Mouse (Mus musculus): ENCODE results near the gene Slc51b. TPM values are rescaled to one million over a fixed set of nuclear protein-coding genes. Genes with fewer than 3 reads are reported as not detected.

Slc51b gene
- polyA plus RNA-seq, 1 experiment from 2014 or later, result not detected

DNA sequence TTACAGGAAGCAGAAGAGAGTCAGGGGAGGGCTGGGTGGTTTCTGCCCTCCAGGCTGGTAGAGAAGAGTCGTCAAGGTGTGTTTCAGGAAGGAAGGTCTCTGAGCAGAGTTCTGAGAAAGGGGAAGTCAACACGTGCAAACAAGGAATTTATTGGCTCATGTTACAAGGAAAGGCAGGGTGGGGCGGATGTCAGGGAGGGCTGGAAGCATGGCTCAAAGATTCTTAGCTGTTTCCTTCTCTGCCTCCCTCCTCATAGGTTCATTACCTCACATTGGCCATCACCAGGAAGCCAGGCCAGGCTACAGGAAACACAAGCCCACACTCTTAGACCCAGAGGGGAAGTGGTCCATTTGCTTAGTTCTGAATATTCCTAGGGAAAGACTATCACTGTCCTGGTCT, 1.6 kb upstream of the Slc51b start:
- ATAC-seq, result no peak
- 38% methylated on average over 3 of the region's 3 CpGs for WGBS
- no peak overlapping the region for H3K4me3 ChIP-seq (ENCODE audit: low read length)

DNA sequence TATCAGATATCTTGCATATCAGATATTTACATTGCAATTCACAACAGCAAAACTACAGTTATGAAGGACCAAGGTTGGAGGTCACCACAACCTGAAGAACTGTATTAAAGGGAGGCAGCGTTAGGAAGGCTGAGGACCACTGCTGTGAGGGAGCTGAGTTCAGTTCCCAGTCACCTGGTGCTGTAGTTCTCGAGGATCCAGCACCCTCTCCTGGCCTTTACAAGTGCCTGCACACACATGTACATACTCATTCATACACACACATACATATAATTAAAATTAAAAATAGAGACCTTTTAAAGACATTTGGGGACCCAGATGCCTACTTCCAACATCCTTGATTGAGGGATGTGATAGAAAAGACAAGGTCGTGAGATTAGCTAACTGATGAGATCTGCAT, 3.1 kb downstream of the Slc51b start:
- H3K36me3 ChIP-seq (ENCODE audit: control insufficient read depth, insufficient read depth, low read length), result no peaks in the 10 kb centered on the region
- no peak for ATAC-seq
- WGBS, result 71% methylated on average over 3 of the region's 3 CpGs
- H3K4me3 ChIP-seq (ENCODE audit: low read length), result no peak overlapping the region
- H3K9ac ChIP-seq (ENCODE audit: low read depth, low read length), result no peak overlapping the region
- no peaks in the 10 kb centered on the region for H3K27me3 ChIP-seq (replicated peaks; ENCODE audit: control insufficient read depth, insufficient read depth, low read length)
- H3K4me2 ChIP-seq (ENCODE audit: low read length), result no peak overlapping the region
- H3K9me3 ChIP-seq (ENCODE audit: control insufficient read depth, low read length), result no peaks in the 10 kb centered on the region
- H3K27ac ChIP-seq (ENCODE audit: low read depth, low read length), result no peak overlapping the region
- no peaks in the 10 kb centered on the region for H3K4me1 ChIP-seq (ENCODE audit: control insufficient read depth, insufficient read depth, low read depth, low read length)

More for the DNA sequence above, 1.6 kb upstream of the Slc51b start:
- Histone ChIP-seq H3K9ac (ENCODE audit: low read depth, low read length) (no peak overlapping the region), H3K4me2 (ENCODE audit: low read length) (no peak overlapping the region), H3K9me3 (ENCODE audit: control insufficient read depth, low read length) (no peaks in the 10 kb centered on the region), H3K27me3 (replicated peaks; ENCODE audit: control insufficient read depth, insufficient read depth, low read length) (no peaks in the 10 kb centered on the region), H3K27ac (ENCODE audit: low read depth, low read length) (no peak overlapping the region), H3K36me3 (ENCODE audit: control insufficient read depth, insufficient read depth, low read length) (no peaks in the 10 kb centered on the region), H3K4me1 (ENCODE audit: control insufficient read depth, insufficient read depth, low read depth, low read length) (no peaks in the 10 kb centered on the region)

DNA sequence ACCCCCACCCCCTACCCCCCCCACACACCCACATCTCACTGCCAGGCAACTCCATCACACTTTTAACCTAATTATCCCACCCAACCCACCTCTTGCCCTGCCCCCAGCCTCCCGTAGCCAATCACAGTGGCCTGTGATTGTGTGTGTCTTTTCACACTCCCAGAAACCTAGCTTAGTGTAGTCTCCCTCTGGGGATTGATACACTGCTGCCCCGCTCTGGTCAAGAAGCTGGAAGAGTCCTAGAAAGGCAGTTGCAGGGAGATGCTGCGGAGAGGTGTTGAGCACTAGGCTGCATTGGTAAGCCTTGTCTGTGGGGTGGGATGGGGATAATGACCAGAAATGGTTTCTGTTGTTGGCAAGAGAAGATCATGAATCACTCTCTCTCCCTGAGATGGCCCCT, 5.0 kb downstream of the Slc51b start:
- 48% methylated on average over 3 of the region's 3 CpGs for WGBS
- H3K4me2 ChIP-seq (ENCODE audit: low read length), result no peak overlapping the region
- H3K27me3 ChIP-seq (replicated peaks; ENCODE audit: control insufficient read depth, insufficient read depth, low read length), result no peaks in the 10 kb centered on the region
- no peaks in the 10 kb centered on the region for H3K9me3 ChIP-seq (ENCODE audit: control insufficient read depth, low read length)
- no peak for ATAC-seq
- no peak overlapping the region for H3K27ac ChIP-seq (ENCODE audit: low read depth, low read length)
- no peaks in the 10 kb centered on the region for H3K4me1 ChIP-seq (ENCODE audit: control insufficient read depth, insufficient read depth, low read depth, low read length)
- H3K36me3 ChIP-seq (ENCODE audit: control insufficient read depth, insufficient read depth, low read length), result no peaks in the 10 kb centered on the region
- H3K9ac ChIP-seq (ENCODE audit: low read depth, low read length), result no peak overlapping the region
- H3K4me3 ChIP-seq (ENCODE audit: low read length), result no peak overlapping the region

- Histone ChIP-seq H3K9ac (ENCODE audit: low read depth, low read length) (no peak overlapping the region), H3K9me3 (ENCODE audit: control insufficient read depth, low read length) (no peaks in the 10 kb centered on the region), H3K27me3 (replicated peaks; ENCODE audit: control insufficient read depth, insufficient read depth, low read length) (no peaks in the 10 kb centered on the region), H3K4me3 (ENCODE audit: low read length) (no peak overlapping the region), H3K27ac (ENCODE audit: low read depth, low read length) (no peak overlapping the region), H3K36me3 (ENCODE audit: control insufficient read depth, insufficient read depth, low read length) (no peaks in the 10 kb centered on the region), H3K4me2 (ENCODE audit: low read length) (no peak overlapping the region), H3K4me1 (ENCODE audit: control insufficient read depth, insufficient read depth, low read depth, low read length) (no peaks in the 10 kb centered on the region)
- ATAC-seq, result no peak
- WGBS, result 78% methylated on average over 3 of the region's 3 CpGs
These were observed 11.4 kb downstream of the Slc51b start for GRCm38 (mm10) chr9:65411326-65411725.

GRCm38 (mm10) chr9:65410378-65410777, 12.4 kb downstream of the Slc51b start:
- WGBS, result 94% methylated on average over 8 of the region's 8 CpGs
- Histone ChIP-seq H3K27ac (ENCODE audit: low read depth, low read length) (no peak overlapping the region), H3K27me3 (replicated peaks; ENCODE audit: control insufficient read depth, insufficient read depth, low read length) (no peaks in the 10 kb centered on the region), H3K4me2 (ENCODE audit: low read length) (no peak overlapping the region), H3K4me1 (ENCODE audit: control insufficient read depth, insufficient read depth, low read depth, low read length) (no peaks in the 10 kb centered on the region), H3K9me3 (ENCODE audit: control insufficient read depth, low read length) (no peaks in the 10 kb centered on the region), H3K9ac (ENCODE audit: low read depth, low read length) (no peak overlapping the region), H3K4me3 (ENCODE audit: low read length) (no peak overlapping the region), H3K36me3 (ENCODE audit: control insufficient read depth, insufficient read depth, low read length) (no peaks in the 10 kb centered on the region)
- ATAC-seq, result no peak

- Histone ChIP-seq H3K4me3 (ENCODE audit: low read length) (no peak overlapping the region), H3K9ac (ENCODE audit: low read depth, low read length) (no peak overlapping the region), H3K27ac (ENCODE audit: low read depth, low read length) (no peak overlapping the region), H3K27me3 (replicated peaks; ENCODE audit: control insufficient read depth, insufficient read depth, low read length) (no peaks in the 10 kb centered on the region), H3K9me3 (ENCODE audit: control insufficient read depth, low read length) (no peaks in the 10 kb centered on the region), H3K4me2 (ENCODE audit: low read length) (no peak overlapping the region), H3K4me1 (ENCODE audit: control insufficient read depth, insufficient read depth, low read depth, low read length) (no peaks in the 10 kb centered on the region), H3K36me3 (ENCODE audit: control insufficient read depth, insufficient read depth, low read length) (no peaks in the 10 kb centered on the region)
- WGBS, result 63% methylated on average over 5 of the region's 5 CpGs
- ATAC-seq, result no peak
These were observed 13.9 kb downstream of the Slc51b start for GRCm38 (mm10) chr9:65408871-65409295.

DNA sequence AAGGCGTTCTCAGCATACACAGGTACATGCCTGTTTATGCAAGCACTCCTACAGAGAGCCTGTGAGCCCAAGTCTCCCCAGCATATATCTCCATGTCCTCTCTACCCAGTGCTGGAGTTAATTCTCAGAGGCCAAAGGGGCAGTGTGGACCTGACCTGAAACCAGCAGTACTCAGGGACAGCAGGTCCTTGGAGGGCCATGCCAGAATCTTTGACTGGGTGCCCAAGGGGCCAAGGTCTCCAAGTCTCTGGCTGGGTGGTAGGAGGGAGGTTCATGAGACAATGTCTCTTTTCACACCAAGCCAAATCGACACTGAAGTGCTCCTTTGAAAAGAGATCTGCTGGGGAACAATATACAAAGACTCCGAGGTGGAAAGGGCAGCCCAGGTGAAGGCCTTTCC, 14.9 kb downstream of the Slc51b start:
- Histone ChIP-seq H3K9ac (ENCODE audit: low read depth, low read length) (no peak overlapping the region), H3K4me1 (ENCODE audit: control insufficient read depth, insufficient read depth, low read depth, low read length) (no peaks in the 10 kb centered on the region), H3K4me3 (ENCODE audit: low read length) (no peak overlapping the region), H3K27ac (ENCODE audit: low read depth, low read length) (no peak overlapping the region), H3K4me2 (ENCODE audit: low read length) (no peak overlapping the region), H3K27me3 (replicated peaks; ENCODE audit: control insufficient read depth, insufficient read depth, low read length) (no peaks in the 10 kb centered on the region), H3K9me3 (ENCODE audit: control insufficient read depth, low read length) (no peaks in the 10 kb centered on the region), H3K36me3 (ENCODE audit: control insufficient read depth, insufficient read depth, low read length) (no peaks in the 10 kb centered on the region)
- WGBS, result 68% methylated on average over 3 of the region's 3 CpGs
- no peak for ATAC-seq

DNA sequence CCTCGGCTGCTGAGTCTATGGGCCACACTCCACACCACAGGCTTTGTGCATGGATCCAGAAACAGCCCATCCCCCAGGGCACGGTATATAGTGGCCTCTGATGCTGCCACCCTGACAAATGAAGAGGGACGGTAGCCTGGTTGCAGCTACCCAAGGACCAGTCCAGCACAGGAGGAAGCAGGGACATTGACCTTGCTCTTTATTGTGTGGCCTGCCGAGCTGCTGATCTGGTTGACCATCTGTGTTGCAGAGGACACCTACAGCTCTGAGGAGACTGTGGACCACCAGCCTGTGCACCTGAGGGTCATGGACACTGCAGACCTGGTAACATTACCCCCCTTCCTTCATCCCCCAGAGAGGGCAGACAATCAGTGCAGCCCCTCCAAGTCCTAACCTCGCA, 15.4 kb downstream of the Slc51b start:
- no peaks in the 10 kb centered on the region for H3K27me3 ChIP-seq (replicated peaks; ENCODE audit: control insufficient read depth, insufficient read depth, low read length)
- WGBS, result 81% methylated on average over 4 of the region's 5 CpGs
- H3K9ac ChIP-seq (ENCODE audit: low read depth, low read length), result no peak overlapping the region
- no peak overlapping the region for H3K4me2 ChIP-seq (ENCODE audit: low read length)
- H3K36me3 ChIP-seq (ENCODE audit: control insufficient read depth, insufficient read depth, low read length), result no peaks in the 10 kb centered on the region
- H3K9me3 ChIP-seq (ENCODE audit: control insufficient read depth, low read length), result no peaks in the 10 kb centered on the region
- ATAC-seq, result no peak
- H3K27ac ChIP-seq (ENCODE audit: low read depth, low read length), result no peak overlapping the region
- H3K4me1 ChIP-seq (ENCODE audit: control insufficient read depth, insufficient read depth, low read depth, low read length), result no peaks in the 10 kb centered on the region
- H3K4me3 ChIP-seq (ENCODE audit: low read length), result no peak overlapping the region

DNA sequence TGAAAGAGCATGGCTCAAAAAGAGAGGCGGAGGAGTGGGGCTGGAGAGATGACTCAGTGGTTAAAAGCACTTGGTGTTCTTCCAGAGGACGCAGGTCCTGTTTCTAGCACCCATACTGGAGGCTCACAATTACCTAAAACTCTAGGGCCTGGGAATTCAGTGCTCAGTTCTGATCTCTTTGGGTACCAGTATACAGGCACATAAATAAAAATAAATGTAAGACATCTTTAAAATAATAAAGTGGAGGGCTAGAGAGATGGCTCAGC, 17.6 kb downstream of the Slc51b start:
- Histone ChIP-seq H3K4me2 (ENCODE audit: low read length) (no peak overlapping the region), H3K27me3 (replicated peaks; ENCODE audit: control insufficient read depth, insufficient read depth, low read length) (no peaks in the 10 kb centered on the region), H3K9me3 (ENCODE audit: control insufficient read depth, low read length) (no peaks in the 10 kb centered on the region), H3K9ac (ENCODE audit: low read depth, low read length) (no peak overlapping the region), H3K27ac (ENCODE audit: low read depth, low read length) (no peak overlapping the region), H3K36me3 (ENCODE audit: control insufficient read depth, insufficient read depth, low read length) (no peaks in the 10 kb centered on the region), H3K4me3 (ENCODE audit: low read length) (no peak overlapping the region), H3K4me1 (ENCODE audit: control insufficient read depth, insufficient read depth, low read depth, low read length) (no peaks in the 10 kb centered on the region)
- WGBS, result 82% methylated on average over 2 of the region's 2 CpGs
- no peak for ATAC-seq
